Mouse (Mus musculus) thymus, adult 2 months (tissue): ENCODE measurements at regions not wholly inside any gene's neighbourhood (a gene's known extent, or its start where the extent isn't known, plus 50 kb on each side); places are given as distances from the start of the nearest gene placed in this dataset.

ENCODE experiments used
- CTCF ChIP-seq: fragments of 200-500 bp; IDR thresholded peaks from 2 replicates; pipeline ENCODE4 v1.5.1; 2012; ENCODE audit warnings: mild to moderate bottlenecking, control low read depth, low read length, moderate library complexity, borderline replicate concordance; ENCODE audit not compliant: control insufficient read depth, poor library complexity, insufficient read depth; ENCODE audit errors: extremely low read depth
- POLR2A ChIP-seq: fragments of 200-500 bp; IDR thresholded peaks from 2 replicates; pipeline ENCODE4 v1.6.1; 2012; ENCODE audit warnings: mild to moderate bottlenecking, low read length, control low read depth, moderate library complexity; ENCODE audit not compliant: control insufficient read depth, poor library complexity, insufficient read depth; ENCODE audit errors: extremely low read depth

DNA sequence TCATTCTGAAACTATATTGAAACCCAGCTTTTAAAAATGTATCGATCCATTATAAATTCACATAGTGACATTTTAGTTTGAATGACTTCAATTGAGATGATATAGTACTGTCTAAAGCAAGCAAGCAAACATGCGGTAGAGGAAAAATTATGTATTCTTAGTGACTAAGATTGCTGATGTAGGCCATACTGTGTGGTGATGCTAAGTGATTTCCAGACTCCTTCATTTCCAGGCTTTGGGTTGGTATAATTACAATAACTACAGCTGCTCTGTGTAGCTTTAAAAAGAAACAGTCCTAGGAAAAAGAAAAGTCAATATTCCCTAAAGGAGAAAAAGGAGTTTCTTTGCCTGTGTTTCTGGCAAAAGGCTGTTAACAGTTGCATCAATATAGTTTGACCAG, 175.0 kb downstream of the Rps12 start:
- no peak for TF ChIP-seq CTCF
- TF ChIP-seq POLR2A, result no peak
